Mouse (Mus musculus) mesoderm, embryonic 11.5 days (tissue): ENCODE data around the gene Pbx1.

Source experiments
- DNase-seq: peaks from one replicate; pipeline ENCODE4 v3.0.0-alpha.2; 2012; ENCODE audit warnings: low read depth, low spot score

Pbx1 gene

DNA sequence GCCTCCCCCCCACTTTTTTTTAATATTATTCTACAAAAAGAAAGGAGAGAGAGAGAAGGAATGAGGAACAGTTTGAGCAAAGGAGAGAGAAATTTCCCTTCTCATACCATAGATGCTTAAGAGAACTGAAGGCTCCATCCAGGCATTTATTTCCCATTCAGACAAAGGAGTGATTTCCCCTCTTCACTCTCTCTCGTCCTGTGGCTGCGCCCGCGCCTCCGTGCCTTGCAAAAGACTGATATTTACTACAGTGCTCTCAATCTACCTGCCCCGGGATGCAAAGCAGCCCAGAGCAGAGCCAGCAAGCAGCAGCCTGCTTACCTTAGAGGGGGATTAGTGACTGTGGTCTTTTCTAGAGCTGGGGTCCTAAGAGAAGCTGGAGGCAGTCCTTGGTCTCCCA, 131.6 kb downstream of the Pbx1 start:
- DNase-seq: no peak

DNA sequence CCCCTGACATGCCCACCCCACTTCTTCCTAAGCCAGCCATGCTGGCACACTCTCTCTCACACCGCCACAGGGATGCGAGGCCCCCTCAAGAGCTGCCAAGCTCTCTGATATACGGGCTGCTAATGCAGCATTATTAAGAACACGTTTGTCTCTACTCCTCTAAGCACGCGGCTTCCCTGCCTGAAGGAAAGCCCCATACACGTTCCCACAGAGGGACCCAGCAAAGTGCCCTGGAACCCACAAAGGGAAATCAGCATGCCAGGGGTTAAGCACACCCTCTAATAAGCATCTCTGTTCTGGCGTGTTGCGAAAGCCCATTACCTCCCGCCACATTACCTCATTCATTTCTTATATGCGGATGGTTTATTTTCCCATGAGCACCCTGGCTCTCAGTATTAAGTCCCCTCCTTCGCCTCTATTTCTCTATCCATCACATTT, 132.1 kb downstream of the Pbx1 start:
- no peak for DNase-seq

DNA sequence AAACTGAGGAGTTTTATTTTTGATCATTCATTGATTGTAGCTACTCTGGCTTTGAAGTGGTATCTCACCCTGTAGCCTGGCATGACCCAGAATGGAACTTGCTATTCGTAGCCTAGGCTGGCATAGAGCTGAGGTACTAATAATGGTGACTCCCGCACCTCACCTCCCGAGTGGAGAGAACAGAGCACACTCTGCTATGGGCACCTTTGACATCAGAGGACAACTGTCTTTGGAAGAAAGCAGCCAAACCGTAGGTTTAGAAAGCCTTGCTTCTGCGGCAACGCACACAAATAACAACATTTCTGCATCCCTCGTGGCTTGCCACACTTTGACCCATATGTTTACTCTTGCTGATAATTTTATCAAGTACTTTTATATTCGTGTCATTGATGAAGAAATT, 132.9 kb downstream of the Pbx1 start:
- DNase-seq: no peak

DNA sequence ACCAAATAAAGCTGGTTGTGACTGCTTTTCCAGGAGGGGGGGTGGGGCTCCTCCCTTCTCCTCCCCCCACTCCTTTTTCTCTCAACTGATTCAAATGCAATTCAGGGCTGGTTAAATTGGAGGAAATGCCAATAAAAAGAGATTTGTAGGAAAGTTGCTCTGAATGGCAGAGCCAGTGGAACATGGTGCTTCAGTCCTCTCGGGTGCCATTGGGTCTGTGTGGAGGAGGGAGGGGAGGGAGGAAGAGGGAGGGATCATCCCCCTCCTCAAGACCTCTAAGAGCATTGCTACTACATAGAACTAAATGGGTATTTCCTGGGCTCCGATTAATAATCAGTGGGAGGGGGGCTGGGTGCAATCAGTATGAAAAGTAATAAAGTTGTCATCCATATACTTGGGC, 135.8 kb downstream of the Pbx1 start:
- no peak for DNase-seq

DNA sequence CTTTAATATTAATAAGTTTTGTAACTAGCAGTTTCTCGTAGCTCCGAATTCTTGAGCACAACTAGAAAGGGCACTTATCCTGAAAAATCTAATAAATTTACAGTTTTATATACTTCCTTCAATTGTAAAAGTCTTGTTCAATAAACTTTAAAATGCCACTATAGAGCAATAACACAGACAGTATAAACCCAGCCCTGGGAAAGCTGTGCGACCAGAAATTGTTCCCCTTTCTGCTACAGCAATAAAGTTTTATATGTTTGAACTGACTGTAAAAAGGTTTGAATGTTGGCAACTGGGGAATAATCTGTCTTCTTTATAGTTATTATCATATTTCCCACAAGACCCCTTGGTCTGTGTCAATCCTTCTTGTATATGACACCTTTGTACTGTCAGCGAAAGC, 136.3 kb downstream of the Pbx1 start:
- no peak for DNase-seq

DNA sequence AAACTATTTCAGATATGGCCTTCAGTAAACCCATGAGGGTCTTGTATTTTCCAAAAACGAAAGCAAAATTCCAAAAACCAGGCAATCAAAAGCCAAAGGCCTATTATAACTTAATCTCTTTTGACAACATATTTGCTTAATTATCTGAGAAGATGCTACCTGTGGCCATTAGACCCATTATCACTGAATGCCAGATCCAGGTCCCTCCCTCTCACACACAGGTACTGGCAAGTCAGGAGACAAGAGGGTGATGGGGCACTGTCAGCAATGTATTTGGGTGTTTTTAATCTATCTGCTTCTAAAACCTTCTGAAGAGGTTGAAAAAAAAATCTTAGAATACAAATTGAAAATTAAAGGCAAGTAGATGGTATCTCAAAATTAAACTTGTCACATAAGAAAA, 138.4 kb downstream of the Pbx1 start:
- DNase-seq: no peak

DNA sequence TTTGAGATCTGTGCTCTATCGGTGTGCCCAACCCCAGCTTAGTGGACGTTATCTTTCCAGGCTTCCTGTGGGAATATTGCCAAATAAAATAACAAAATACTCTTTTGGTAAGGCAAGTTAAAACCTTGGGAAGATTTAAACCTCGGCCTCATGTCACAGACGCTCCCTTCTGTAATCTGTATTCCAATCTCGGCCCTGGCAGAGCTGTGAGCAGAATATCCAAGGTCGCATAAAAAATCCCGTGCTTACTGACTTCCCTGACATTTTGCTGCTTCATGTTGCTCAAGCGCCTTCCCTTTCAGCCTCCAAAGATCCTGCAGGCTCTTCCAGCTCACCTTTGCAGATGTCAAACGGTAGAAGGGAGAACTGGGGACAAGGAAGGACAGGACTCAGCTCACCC, 140.0 kb downstream of the Pbx1 start:
- no peak for DNase-seq

DNA sequence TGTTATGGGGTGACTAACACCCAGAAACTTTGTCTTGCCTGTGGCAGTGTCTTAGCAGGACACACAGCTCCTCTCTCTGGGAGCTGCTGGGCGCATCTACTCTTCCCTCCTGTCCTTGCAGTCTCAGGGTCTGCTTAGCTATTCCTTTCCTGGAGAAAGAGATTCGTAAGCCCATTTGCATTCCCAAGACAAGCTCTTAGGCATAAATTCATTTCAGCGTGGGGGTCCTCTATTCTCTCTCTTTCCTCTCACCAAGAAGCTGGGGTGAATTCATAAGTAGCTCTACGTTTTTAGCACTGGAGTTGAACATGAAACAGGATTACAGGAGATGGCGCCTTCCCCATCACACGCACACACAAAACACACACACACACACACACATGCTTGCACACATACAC, 140.4 kb downstream of the Pbx1 start:
- no peak for DNase-seq

DNA sequence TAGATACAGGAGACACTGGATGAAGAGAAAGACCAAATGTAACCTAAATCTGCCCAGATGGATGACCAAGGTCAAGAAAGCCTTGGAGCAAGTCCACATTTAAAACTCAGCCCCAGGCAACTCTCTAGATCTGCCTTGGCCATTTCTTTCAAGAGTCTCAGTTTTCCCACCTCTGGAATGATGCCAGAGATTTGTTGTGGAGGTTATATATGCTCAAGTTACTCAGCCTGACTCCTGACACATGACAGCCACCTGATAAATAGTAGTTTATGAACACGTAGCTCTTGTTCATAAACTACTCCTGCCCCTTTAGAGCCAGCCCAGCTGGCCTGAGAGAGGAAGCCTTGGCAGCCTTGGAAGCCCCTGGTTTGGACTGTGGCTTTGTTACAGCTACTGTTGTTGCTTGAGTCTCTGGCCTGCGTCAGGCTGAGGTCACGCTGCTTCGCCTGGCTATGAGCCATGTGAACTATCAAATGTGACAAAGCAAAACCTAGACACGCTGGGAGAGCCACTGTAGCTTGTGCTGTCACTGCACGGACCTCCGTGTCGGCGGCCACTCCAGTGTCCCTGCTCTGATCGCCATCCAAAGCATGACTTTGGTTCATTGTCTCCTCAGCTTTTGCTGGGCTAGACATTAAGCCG, 140.9 kb downstream of the Pbx1 start:
- DNase-seq: no peak

DNA sequence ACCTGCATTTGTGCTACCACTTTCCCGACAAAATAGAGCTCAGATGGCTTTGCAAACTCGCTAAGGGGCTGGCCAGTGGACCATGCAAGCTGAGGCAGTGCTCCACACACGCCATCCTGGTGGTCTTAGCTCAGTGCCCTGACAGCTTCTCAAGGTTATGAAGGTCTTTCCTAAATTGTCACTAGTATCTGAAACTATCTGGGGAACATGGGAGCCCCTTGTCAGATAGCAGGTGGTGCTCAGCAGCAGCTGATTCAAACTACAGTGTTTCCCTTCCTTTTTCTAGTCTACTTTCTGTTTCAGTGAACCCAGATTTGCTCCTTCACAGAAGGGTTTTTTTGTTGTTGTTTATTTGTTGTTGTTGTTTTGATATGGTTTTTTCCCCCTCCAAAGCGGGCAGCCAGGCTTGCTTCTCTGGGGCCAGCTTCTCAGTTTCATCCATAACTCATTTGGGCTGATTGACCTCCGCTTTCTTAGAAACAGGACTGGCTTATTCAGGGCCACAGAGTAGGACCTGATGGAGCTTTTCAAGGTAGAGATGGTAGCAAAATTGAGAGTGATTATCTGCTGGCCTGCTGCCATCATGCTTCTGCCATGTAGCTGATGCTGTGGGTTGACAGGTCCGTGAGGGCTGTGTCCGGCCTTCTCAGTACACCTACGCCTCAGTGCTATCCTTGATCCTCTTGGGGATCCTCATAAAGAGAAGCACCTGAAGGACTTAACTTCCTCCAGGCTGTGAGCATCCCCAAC, 141.7 kb downstream of the Pbx1 start:
- no peak for DNase-seq

DNA sequence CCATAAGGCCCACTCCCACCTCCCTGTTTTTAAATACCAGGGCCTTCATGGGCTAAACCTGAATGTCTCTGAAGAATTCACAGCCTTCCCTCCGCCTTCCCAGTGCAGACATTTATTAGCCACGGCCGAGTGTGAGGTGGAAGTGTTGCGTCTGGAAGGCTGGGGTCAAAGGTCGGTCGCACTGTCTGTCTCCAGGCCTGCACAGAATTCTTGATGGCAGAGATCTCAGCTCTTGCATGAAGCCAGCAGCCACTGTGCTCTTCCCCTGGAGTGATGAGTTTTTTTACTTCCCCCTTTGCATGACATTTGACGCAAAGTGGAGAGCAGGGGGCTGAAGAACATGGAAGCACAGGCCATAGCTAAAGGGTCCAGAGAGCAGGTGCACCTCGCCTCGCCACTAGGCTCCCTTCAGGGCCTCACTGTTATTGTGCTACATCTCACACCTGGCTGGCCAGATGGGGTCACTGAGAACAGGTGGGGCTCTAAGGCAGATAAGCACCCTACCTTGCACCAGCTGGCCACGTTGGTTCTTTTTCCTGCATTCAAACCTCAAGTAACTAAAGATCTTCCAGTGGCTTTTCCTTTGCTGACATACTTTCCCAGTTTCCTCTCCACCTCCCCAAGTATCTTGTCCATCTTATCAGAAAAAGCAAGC, 143.1 kb downstream of the Pbx1 start:
- peak; percentile 67 for DNase-seq

DNA sequence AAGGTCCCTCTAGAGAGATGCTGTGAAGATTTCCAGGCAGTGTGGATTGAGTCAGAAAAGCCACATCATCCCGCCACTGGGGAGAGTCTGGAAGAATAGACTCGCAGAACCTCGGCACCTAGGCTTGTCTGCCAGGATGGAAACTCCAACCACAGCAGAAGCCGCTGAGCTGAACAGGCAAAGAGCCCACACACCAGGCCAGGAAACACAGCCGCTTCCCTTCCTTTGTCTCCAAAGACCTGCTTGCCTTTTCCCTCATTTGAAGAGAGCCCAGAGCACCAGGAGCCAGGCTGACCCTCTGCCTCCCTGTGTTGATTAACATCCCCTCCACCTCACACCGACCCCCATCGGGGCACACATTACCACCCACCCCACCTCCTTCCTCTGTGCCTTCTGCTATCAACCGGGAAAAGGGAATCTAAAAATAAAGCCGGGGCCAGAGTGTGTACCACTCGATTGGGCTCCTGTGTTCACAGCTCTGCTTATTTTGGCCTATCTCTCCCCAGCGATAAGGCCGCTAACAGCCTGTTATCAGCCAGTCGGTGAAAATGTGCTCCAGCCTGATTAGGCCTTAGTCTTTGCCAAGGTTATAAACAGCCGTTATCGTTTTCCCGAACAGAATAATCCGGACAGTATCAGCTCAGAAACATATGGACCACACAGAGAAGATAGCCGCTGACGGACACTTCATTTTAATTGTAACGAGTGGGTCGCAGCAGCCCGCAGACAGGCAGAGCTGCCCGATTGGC, 144.1 kb downstream of the Pbx1 start:
- no peak for DNase-seq

DNA sequence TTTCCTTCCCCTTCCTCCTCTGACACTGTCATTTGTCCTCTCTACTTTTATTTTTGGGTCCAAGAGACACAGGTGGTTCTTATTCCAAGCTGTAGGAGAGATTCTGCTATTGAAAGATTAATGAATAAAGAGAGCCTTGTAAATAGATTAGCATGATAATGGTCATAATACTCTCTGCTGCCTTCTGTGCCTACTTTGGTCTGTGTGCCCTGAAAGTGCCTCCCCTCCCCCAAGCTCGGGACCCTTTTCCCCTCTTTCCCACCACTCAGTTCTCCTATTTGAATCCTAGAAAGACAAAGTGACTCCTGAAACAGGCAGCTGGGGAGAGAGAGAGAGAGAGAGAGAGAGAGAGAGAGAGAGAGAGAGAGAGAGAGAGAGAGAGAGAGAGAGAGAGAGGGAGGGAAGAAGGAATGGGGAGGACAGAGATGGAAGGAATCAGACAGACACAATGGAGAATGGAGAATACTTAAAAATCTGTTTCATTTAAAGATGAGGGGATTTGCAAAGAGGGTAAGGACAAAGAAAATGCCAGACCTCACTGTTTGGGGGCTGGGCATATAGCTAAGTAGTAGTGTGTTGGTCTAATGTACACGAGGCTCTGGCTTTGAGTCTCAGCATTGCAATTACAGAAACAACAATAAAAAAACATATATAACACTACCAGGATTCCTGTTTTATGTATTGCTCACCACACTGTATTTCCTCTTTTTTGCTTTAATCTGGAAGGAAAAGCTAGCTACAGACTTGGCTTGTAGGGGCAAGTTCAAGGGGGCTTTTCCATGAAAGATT, 145.0 kb downstream of the Pbx1 start:
- no peak for DNase-seq

DNA sequence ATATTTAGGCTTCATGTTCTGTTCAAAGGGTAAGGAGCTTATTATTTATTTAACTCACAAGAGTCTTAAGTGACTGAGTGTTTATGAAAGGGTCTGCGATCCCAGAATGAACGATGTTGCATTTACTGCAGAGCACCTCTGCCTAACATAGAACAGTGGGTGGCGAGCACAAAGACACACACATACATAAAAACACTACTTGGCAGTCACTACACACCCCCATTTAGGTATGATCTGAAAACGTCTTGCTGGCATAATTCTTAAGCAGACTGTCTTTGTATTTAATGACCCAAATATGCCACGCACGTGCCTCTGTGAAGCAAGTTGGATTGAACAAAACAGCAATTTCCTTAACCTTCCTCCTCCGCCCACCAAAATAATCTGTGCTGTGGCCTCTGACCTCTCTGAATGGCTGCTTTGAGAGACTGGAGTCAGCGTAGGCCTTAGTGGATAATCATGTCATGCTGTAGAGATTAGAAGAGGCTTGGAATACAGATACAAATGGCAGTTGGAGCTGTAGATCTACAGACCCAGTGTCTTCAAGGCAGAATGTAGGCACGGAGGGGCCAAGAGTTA, 147.4 kb downstream of the Pbx1 start:
- DNase-seq: no peak

DNA sequence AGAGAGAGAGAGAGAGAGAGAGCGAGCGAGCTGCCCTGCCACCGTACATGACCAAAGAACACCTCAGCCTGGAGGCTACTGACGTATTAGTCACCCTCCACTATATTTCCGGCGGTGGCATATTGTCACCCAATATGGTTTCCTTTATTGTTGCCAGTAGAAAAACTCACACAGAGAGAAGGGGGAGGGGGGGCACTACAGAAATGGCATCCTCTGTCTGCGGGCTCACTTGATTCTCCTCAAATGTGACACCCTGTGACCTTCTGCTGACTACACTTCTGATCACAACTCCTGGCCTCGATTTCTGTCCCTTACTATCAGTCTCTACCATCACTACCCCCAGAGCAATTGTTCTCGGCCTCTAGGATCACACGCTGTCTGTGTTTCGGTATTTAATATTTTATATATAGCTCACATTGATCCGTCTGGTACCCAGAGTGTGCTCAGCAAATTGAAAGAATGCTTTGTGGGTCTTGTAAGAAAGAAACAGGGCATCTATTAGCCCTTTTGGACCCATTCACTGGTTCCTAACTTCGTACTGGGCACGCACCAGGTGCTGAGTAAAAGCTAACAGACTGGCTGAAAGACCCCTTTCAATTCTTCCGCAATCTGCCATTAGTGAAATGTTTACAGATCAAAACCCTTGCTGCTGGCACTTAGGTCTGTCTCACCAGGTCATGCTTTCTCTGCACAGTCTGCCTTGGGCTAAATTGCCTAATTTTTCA, 148.1 kb downstream of the Pbx1 start:
- DNase-seq: no peak

DNA sequence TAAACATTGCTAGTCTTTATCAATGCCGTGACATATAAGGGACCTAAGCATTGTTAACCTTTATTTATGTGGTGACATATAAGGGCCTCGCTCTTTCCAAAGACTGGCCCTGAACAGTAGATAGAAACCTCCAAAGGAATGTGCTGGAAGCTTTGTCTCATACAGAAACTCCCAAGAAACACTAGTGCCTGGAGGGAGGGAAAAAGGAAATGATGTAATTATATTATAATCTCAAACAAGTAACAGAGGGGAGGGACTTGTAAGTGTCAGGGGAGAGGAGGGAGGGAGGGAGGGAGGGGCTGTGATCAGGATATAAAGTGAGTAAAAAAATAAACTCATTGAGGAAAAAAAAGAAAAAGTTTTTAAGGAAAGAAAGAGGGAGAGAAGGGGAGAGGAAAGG, 148.6 kb downstream of the Pbx1 start:
- no peak for DNase-seq

DNA sequence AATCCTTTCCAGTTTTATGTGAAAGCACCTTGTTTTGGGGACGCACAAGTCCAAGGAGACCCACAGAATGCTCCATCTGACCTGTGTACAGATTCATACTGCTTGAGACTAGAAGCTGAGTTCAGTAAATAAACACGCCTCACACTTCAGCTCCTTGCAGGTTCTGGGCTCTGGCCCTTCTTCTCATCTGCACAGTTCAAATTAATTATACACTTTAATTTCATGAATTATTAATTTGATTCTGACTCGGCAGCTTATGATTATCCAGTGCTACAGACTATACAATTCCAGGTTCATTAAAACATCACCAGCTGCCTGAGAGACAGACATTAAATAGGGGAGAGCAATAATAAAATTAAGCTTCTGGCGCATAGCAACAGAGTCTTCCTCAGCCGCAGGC, 156.4 kb downstream of the Pbx1 start:
- DNase-seq: no peak

DNA sequence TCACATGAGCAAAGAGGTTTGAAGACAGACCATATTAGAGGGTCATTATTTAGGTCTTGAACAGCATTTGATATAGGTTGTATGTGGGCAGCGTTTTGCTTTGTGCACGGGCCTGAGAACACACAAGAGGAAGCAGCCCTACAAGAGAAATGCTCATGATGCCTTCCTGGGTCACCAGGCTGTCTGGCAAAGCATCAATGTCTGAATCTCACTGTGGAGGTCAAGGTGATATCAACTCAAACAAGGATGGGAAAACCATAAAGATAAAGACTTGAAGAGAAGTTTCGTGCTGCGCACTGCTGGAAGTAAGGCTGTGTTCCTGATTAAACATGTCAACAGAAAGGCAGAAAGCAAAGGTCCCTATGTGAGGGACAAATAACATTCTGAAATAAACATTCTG, 157.8 kb downstream of the Pbx1 start:
- no peak for DNase-seq

DNA sequence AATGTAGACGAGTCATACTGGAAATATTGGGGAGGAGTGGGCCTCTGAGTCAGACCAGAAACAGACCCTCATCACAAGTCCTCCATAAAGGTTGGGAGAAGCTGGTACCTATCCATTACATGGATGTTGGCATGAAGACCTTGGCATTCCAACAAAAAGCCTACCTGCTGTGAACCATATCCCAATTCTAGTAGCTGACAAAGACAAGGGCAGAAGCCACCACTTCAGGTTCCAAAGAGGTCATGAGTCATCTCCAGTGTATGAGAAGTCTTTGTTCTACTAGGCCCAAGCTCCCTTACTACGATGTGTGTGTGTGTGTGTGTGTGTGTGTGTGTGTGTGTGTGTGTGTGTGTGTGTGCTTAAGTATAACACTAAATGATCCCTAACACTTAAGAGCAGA, 160.0 kb downstream of the Pbx1 start:
- DNase-seq: no peak

DNA sequence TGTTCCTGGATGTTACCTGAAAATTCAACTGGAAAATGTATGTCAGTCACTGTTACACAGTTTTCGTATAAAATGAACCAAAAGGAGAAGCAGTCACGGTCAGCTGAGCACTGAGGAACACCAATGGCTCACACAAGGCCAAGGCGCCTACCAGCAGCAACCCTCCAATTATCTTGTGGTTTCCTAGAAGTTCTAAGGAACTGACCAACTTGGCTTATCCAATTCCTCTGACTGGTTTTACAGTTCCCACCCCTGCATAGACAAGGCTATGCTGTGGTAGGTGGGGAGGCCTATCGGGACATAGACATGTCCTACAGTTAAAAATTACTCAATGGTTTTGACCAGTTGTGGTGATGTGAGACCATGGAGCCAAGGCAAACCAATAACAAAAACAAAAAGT, 160.9 kb downstream of the Pbx1 start:
- no peak for DNase-seq
